Mouse (Mus musculus) urinary bladder, adult 2 months (tissue): Measurements from ENCODE around the gene Ccdc88c. TPM values are rescaled to one million over a fixed set of nuclear protein-coding genes. Genes with fewer than 3 reads are reported as not detected.

Source experiments
- DNase-seq: peaks from one replicate; pipeline ENCODE4 v3.0.0; 2022; ENCODE audit warnings: low spot score
- polyA plus RNA-seq: library from polyadenylated mRNA; depleted of rRNA; stranded (reverse); fragments of >200 nt; gene quantifications from 2 replicates; pipeline ENCODE4 v1.2.3, GENCODE M21; 2012; rRNA removed

The Ccdc88c gene
- polyA plus RNA-seq, 1 experiment, result 14.3 TPM

GRCm38 (mm10) chr12:100883168-100883567, 145.7 kb downstream of the Ccdc88c start:
- DNase-seq, result no peak

GRCm38 (mm10) chr12:100878556-100878955, 150.3 kb downstream of the Ccdc88c start:
- DNase-seq, result no peak

- DNase-seq, result no peak
These were observed 150.9 kb downstream of the Ccdc88c start for GRCm38 (mm10) chr12:100877936-100878335.

GRCm38 (mm10) chr12:100875960-100876359, 152.9 kb downstream of the Ccdc88c start:
- DNase-seq, result no peak

GRCm38 (mm10) chr12:100875553-100875952, 153.3 kb downstream of the Ccdc88c start:
- no peak for DNase-seq

- no peak for DNase-seq
These were observed 155.2 kb downstream of the Ccdc88c start for GRCm38 (mm10) chr12:100873612-100874011.

GRCm38 (mm10) chr12:100871841-100872240, 157.0 kb downstream of the Ccdc88c start:
- no peak for DNase-seq

GRCm38 (mm10) chr12:100871234-100871633, 157.6 kb downstream of the Ccdc88c start:
- DNase-seq, result no peak

GRCm38 (mm10) chr12:100868049-100868622, 160.7 kb downstream of the Ccdc88c start:
- no peak for DNase-seq

- no peak for DNase-seq
These were observed 161.8 kb downstream of the Ccdc88c start for GRCm38 (mm10) chr12:100867097-100867496.

- DNase-seq, result no peak
These were observed 163.3 kb downstream of the Ccdc88c start for GRCm38 (mm10) chr12:100865509-100866078.

GRCm38 (mm10) chr12:100865072-100865471, 163.8 kb downstream of the Ccdc88c start:
- DNase-seq, result no peak

GRCm38 (mm10) chr12:100862856-100863446, 165.9 kb downstream of the Ccdc88c start:
- DNase-seq, result no peak

GRCm38 (mm10) chr12:100862272-100862671, 166.6 kb downstream of the Ccdc88c start:
- DNase-seq, result no peak

Other genes with a start within 250 kb of the Ccdc88c start
- gene Dglucy, start 250.0 kb downstream of the Ccdc88c start, polyA plus RNA-seq, result 20.0 and 23.8 TPM in 2 replicates
- 1.8 and 2.7 TPM in 2 replicates for gene Gpr68, start 120.9 kb downstream of the Ccdc88c start, polyA plus RNA-seq
- gene Ppp4r3a, start 54.6 kb upstream of the Ccdc88c start, polyA plus RNA-seq, result 31.2 and 33.4 TPM in 2 replicates